Mouse (Mus musculus): ENCODE data around the gene Susd1. TPM values are rescaled to one million over a fixed set of nuclear protein-coding genes. Genes with fewer than 3 reads are reported as not detected.
A peak's percentile ranks its signal among the peaks of the same experiment; 100 is the strongest.

Susd1 gene
- total and polyA plus RNA-seq, 3 experiments, result 49.0 to 180 (median 67.6) TPM

GRCm38 (mm10) chr4:59368118-59368517, 70.3 kb downstream of the Susd1 start:
- Histone ChIP-seq H3K9me3 (replicated peaks; ENCODE audit: insufficient read depth, low read length) (no peaks in the 10 kb centered on the region), H3K27ac (ENCODE audit: control insufficient read depth, low read depth, low read length) (no peak overlapping the region), H3K4me1 (ENCODE audit: control insufficient read depth in 1 of 2, insufficient read depth in 2 of 2, low read length in 2 of 2) (peaks cover 11 to 28% of the 10 kb centered on the region in 2 experiments), H3K9ac (ENCODE audit: control insufficient read depth, low read depth, low read length, poor library complexity, severe bottlenecking) (no peak overlapping the region), H3K4me3 (ENCODE audit: control insufficient read depth in 1 of 2, insufficient read depth in 1 of 2, low read depth in 2 of 2, low read length in 2 of 2) (no peak overlapping the region), H3K27me3 (ENCODE audit: control insufficient read depth in 1 of 2, insufficient read depth in 2 of 2, low read length in 2 of 2) (no peaks in the 10 kb centered on the region), H3K79me2 (ENCODE audit: control insufficient read depth, insufficient read depth, low read length, poor library complexity) (no peaks in the 10 kb centered on the region), H3K36me3 (ENCODE audit: control insufficient read depth in 1 of 2, insufficient read depth in 2 of 2, low read length in 2 of 2) (peaks cover 22 to 28% of the 10 kb centered on the region in 2 experiments)
- no peak for DNase-seq (ENCODE audit: low read depth, low spot score)
- TF ChIP-seq JUND (IDR thresholded peaks at IDR 0.05; ENCODE audit: low read depth, low read length) (no peak), GABPA (IDR thresholded peaks at IDR 0.05; ENCODE audit: low read depth, low read length) (no peak), TAL1 (IDR thresholded peaks at IDR 0.05; ENCODE audit: low read length) (no peak), GATA1 (IDR thresholded peaks at IDR 0.05; ENCODE audit: low read depth, low read length) (no peak), MEF2A (IDR thresholded peaks at IDR 0.05; ENCODE audit: extremely low read depth, insufficient replicate concordance, low read depth, low read length, poor library complexity, severe bottlenecking) (no peak), CHD1 (IDR thresholded peaks at IDR 0.05; ENCODE audit: low read depth, low read length) (no peak), MAZ (IDR thresholded peaks at IDR 0.05; ENCODE audit: low read depth, low read length) (no peak), CHD2 (IDR thresholded peaks at IDR 0.05; ENCODE audit: low read length) (no peak), USF2 (IDR thresholded peaks at IDR 0.05; ENCODE audit: borderline replicate concordance in 1 of 2, insufficient read depth in 1 of 2, low read depth in 1 of 2, low read length in 2 of 2) (no peak), USF1 (IDR thresholded peaks at IDR 0.05; ENCODE audit: low read depth, low read length) (no peak), MXI1 (IDR thresholded peaks at IDR 0.05; ENCODE audit: low read depth, low read length) (no peak), HCFC1 (IDR thresholded peaks at IDR 0.05; ENCODE audit: low read depth, low read length) (no peak), EP300 (IDR thresholded peaks at IDR 0.05; ENCODE audit: low read depth in 1 of 2, low read length in 2 of 2) (no peak), POLR2AphosphoS2 (IDR thresholded peaks at IDR 0.05; ENCODE audit: low read length) (no peak), SMC3 (IDR thresholded peaks at IDR 0.05; ENCODE audit: low read depth, low read length) (no peak), MAX (IDR thresholded peaks at IDR 0.05; ENCODE audit: low read length) (no peak), ZKSCAN1 (IDR thresholded peaks at IDR 0.05; ENCODE audit: low read depth, low read length) (no peak), ELF1 (IDR thresholded peaks at IDR 0.05; ENCODE audit: low read depth, low read length) (no peak), NRF1 (IDR thresholded peaks at IDR 0.05; ENCODE audit: insufficient read depth, low read depth, low read length, poor library complexity, severe bottlenecking) (no peak)

GRCm38 (mm10) chr4:59366206-59366605, 72.2 kb downstream of the Susd1 start:
- H3K79me2 ChIP-seq (ENCODE audit: control insufficient read depth, insufficient read depth, low read length, poor library complexity), result no peaks in the 10 kb centered on the region
- H3K9me3 ChIP-seq (replicated peaks; ENCODE audit: insufficient read depth, low read length), result no peaks in the 10 kb centered on the region
- H3K9ac ChIP-seq (ENCODE audit: control insufficient read depth, low read depth, low read length, poor library complexity, severe bottlenecking), result no peak overlapping the region
- DNase-seq (ENCODE audit: low read depth, low spot score), result peak; percentile 79
- H3K27ac ChIP-seq (ENCODE audit: control insufficient read depth, low read depth, low read length), result peak overlapping the region; percentile 38
- H3K36me3 ChIP-seq (ENCODE audit: control insufficient read depth in 1 of 2, insufficient read depth in 2 of 2, low read length in 2 of 2), result peaks cover 17 to 28% of the 10 kb centered on the region in 2 experiments
- peak; percentile 62; the same call in 1 of the 2 replicates for TF ChIP-seq JUND (IDR thresholded peaks at IDR 0.05; ENCODE audit: low read depth, low read length)
- no peak for TF ChIP-seq RAD21 (IDR thresholded peaks at IDR 0.05; ENCODE audit: low read depth, low read length)
- TF ChIP-seq GATA1 (IDR thresholded peaks at IDR 0.05; ENCODE audit: low read depth, low read length), result peak; percentile 80
- TF ChIP-seq ZKSCAN1 (IDR thresholded peaks at IDR 0.05; ENCODE audit: low read depth, low read length), result 0 out of 2 replicates have a peak, but pooled peaks have one; percentile 25
- TF ChIP-seq TBP (IDR thresholded peaks at IDR 0.05; ENCODE audit: low read depth, low read length), result peak; percentile 50; the same call in 1 of the 2 replicates
- TF ChIP-seq MAX (IDR thresholded peaks at IDR 0.05; ENCODE audit: low read length), result peak; percentile 30; the same call in 1 of the 2 replicates
- 0 out of 2 replicates have a peak, but pooled peaks have one; percentile 25 for TF ChIP-seq MXI1 (IDR thresholded peaks at IDR 0.05; ENCODE audit: low read depth, low read length)
- 0 out of 2 replicates have a peak, but pooled peaks have one; percentile 21 for TF ChIP-seq MYB (IDR thresholded peaks at IDR 0.05; ENCODE audit: low read depth, low read length)
- peak; percentile 51; the same call in 1 of the 2 replicates for TF ChIP-seq ETS1 (IDR thresholded peaks at IDR 0.05; ENCODE audit: low read depth, low read length)
- TF ChIP-seq BHLHE40 (IDR thresholded peaks at IDR 0.05; ENCODE audit: borderline replicate concordance, low read depth, low read length), result no peak
- TF ChIP-seq MEF2A (IDR thresholded peaks at IDR 0.05; ENCODE audit: extremely low read depth, insufficient replicate concordance, low read depth, low read length, poor library complexity, severe bottlenecking), result no peak
- TF ChIP-seq TCF12 (IDR thresholded peaks at IDR 0.05; ENCODE audit: low read depth, low read length), result peak; percentile 30; the same call in 1 of the 2 replicates
- TF ChIP-seq RCOR1 (IDR thresholded peaks at IDR 0.05; ENCODE audit: low read depth, low read length), result peak; percentile 70; the same call in 1 of the 2 replicates
- TF ChIP-seq ZC3H11A (IDR thresholded peaks at IDR 0.05; ENCODE audit: low read depth, low read length), result no peak
- TF ChIP-seq POLR2AphosphoS5 (IDR thresholded peaks at IDR 0.05; ENCODE audit: borderline replicate concordance, low read depth, low read length), result no peak
- no peak for TF ChIP-seq ZNF384 (IDR thresholded peaks at IDR 0.05; ENCODE audit: low read depth, low read length)
- no peak for TF ChIP-seq CTCF (IDR thresholded peaks at IDR 0.05 in 2 of 3, conservative IDR thresholded peaks at IDR 0.05 in 1 of 3; ENCODE audit: control insufficient read depth in 1 of 3, insufficient read depth in 1 of 3, low read depth in 2 of 3, low read length in 3 of 3, poor library complexity in 1 of 3, severe bottlenecking in 1 of 3)
- TF ChIP-seq EP300 (IDR thresholded peaks at IDR 0.05; ENCODE audit: low read depth in 1 of 2, low read length in 2 of 2), result peak; percentile 57 to 86
- H3K4me3 ChIP-seq (ENCODE audit: control insufficient read depth in 1 of 2, insufficient read depth in 1 of 2, low read depth in 2 of 2, low read length in 2 of 2), result no peak overlapping the region
- H3K27me3 ChIP-seq (ENCODE audit: control insufficient read depth in 1 of 2, insufficient read depth in 2 of 2, low read length in 2 of 2), result no peaks in the 10 kb centered on the region
- peaks cover 11 to 28% of the 10 kb centered on the region in 2 experiments for H3K4me1 ChIP-seq (ENCODE audit: control insufficient read depth in 1 of 2, insufficient read depth in 2 of 2, low read length in 2 of 2)

All from MEL (cell line).